Mouse (Mus musculus): ENCODE measurements around the gene Olfr1410. TPM values are rescaled to one million over a fixed set of nuclear protein-coding genes. Genes with fewer than 3 reads are reported as not detected.

Gene Olfr1410
- polyA plus RNA-seq, 1 experiment from 2014 or later = not detected

GRCm38 (mm10) chr1:92632948-92633347, 27.4 kb downstream of the Olfr1410 start:
- DNase-seq (ENCODE audit: low spot score) = no peak
- Histone ChIP-seq H3K36me3 (ENCODE audit: insufficient read depth, low read length) (peaks cover 11% of the 10 kb centered on the region), H3K27me3 (ENCODE audit: insufficient read depth, low read length) (no peaks in the 10 kb centered on the region), H3K9me3 (replicated peaks; ENCODE audit: low read length) (no peaks in the 10 kb centered on the region), H3K27ac (no peak overlapping the region), H3K4me2 (ENCODE audit: low read length) (no peak overlapping the region), H3K4me1 (replicated peaks; ENCODE audit: insufficient read depth, low read length) (no peaks in the 10 kb centered on the region), H3K4me3 (replicated peaks; ENCODE audit: low read depth, low read length) (no peak overlapping the region), H3K9ac (ENCODE audit: low read depth, low read length) (no peak overlapping the region)
- no peak for ATAC-seq (replicated peaks; ENCODE audit: low FRiP score, low read depth)
- 65% methylated on average over 6 of the region's 6 CpGs for WGBS
- TF ChIP-seq CTCF (IDR thresholded peaks at IDR 0.05; ENCODE audit: low read depth) = peak; percentile 35

- 80% methylated on average over 8 of the region's 8 CpGs for WGBS
- Histone ChIP-seq H3K4me1 (replicated peaks; ENCODE audit: insufficient read depth, low read length) (no peaks in the 10 kb centered on the region), H3K9ac (ENCODE audit: low read depth, low read length) (no peak overlapping the region), H3K27ac (no peak overlapping the region), H3K27me3 (ENCODE audit: insufficient read depth, low read length) (no peaks in the 10 kb centered on the region), H3K36me3 (ENCODE audit: insufficient read depth, low read length) (peaks cover 11% of the 10 kb centered on the region), H3K9me3 (replicated peaks; ENCODE audit: low read length) (no peaks in the 10 kb centered on the region), H3K4me3 (replicated peaks; ENCODE audit: low read depth, low read length) (no peak overlapping the region), H3K4me2 (ENCODE audit: low read length) (no peak overlapping the region)
- TF ChIP-seq CTCF (IDR thresholded peaks at IDR 0.05; ENCODE audit: low read depth) = no peak
- ATAC-seq (replicated peaks; ENCODE audit: low FRiP score, low read depth) = no peak
- DNase-seq (ENCODE audit: low spot score) = no peak
Observed at GRCm38 (mm10) chr1:92633726-92634125, 28.1 kb downstream of the Olfr1410 start.

GRCm38 (mm10) chr1:92634569-92634968, 29.0 kb downstream of the Olfr1410 start:
- H3K4me1 ChIP-seq (replicated peaks; ENCODE audit: insufficient read depth, low read length) = no peaks in the 10 kb centered on the region
- H3K36me3 ChIP-seq (ENCODE audit: insufficient read depth, low read length) = peaks cover 11% of the 10 kb centered on the region
- H3K9me3 ChIP-seq (replicated peaks; ENCODE audit: low read length) = no peaks in the 10 kb centered on the region
- H3K4me2 ChIP-seq (ENCODE audit: low read length) = no peak overlapping the region
- WGBS = 61% methylated on average over 1 of the region's 1 CpGs
- no peak for DNase-seq (ENCODE audit: low spot score)
- H3K4me3 ChIP-seq (replicated peaks; ENCODE audit: low read depth, low read length) = no peak overlapping the region
- no peak for ATAC-seq (replicated peaks; ENCODE audit: low FRiP score, low read depth)
- no peak overlapping the region for H3K9ac ChIP-seq (ENCODE audit: low read depth, low read length)
- H3K27ac ChIP-seq = no peak overlapping the region
- H3K27me3 ChIP-seq (ENCODE audit: insufficient read depth, low read length) = no peaks in the 10 kb centered on the region
- no peak for TF ChIP-seq CTCF (IDR thresholded peaks at IDR 0.05; ENCODE audit: low read depth)

GRCm38 (mm10) chr1:92634976-92635599, 29.5 kb downstream of the Olfr1410 start:
- Histone ChIP-seq H3K4me2 (ENCODE audit: low read length) (no peak overlapping the region), H3K4me1 (replicated peaks; ENCODE audit: insufficient read depth, low read length) (no peaks in the 10 kb centered on the region), H3K9me3 (replicated peaks; ENCODE audit: low read length) (no peaks in the 10 kb centered on the region), H3K27ac (no peak overlapping the region), H3K36me3 (ENCODE audit: insufficient read depth, low read length) (peaks cover 11% of the 10 kb centered on the region), H3K4me3 (replicated peaks; ENCODE audit: low read depth, low read length) (no peak overlapping the region), H3K9ac (ENCODE audit: low read depth, low read length) (no peak overlapping the region), H3K27me3 (ENCODE audit: insufficient read depth, low read length) (no peaks in the 10 kb centered on the region)
- no peak for ATAC-seq (replicated peaks; ENCODE audit: low FRiP score, low read depth)
- DNase-seq (ENCODE audit: low spot score) = no peak
- WGBS = 82% methylated on average over 4 of the region's 4 CpGs
- no peak for TF ChIP-seq CTCF (IDR thresholded peaks at IDR 0.05; ENCODE audit: low read depth)

GRCm38 (mm10) chr1:92636015-92636414, 30.4 kb downstream of the Olfr1410 start:
- H3K27me3 ChIP-seq (ENCODE audit: insufficient read depth, low read length) = no peaks in the 10 kb centered on the region
- H3K4me3 ChIP-seq (replicated peaks; ENCODE audit: low read depth, low read length) = no peak overlapping the region
- no peak overlapping the region for H3K9ac ChIP-seq (ENCODE audit: low read depth, low read length)
- no peak overlapping the region for H3K4me2 ChIP-seq (ENCODE audit: low read length)
- H3K9me3 ChIP-seq (replicated peaks; ENCODE audit: low read length) = no peaks in the 10 kb centered on the region
- H3K36me3 ChIP-seq (ENCODE audit: insufficient read depth, low read length) = peaks cover 11% of the 10 kb centered on the region
- H3K4me1 ChIP-seq (replicated peaks; ENCODE audit: insufficient read depth, low read length) = peaks cover 7% of the 10 kb centered on the region; the same call in 1 of the 2 replicates
- DNase-seq (ENCODE audit: low spot score) = no peak
- ATAC-seq (replicated peaks; ENCODE audit: low FRiP score, low read depth) = no peak
- no peak for TF ChIP-seq CTCF (IDR thresholded peaks at IDR 0.05; ENCODE audit: low read depth)
- 84% methylated on average over 8 of the region's 8 CpGs for WGBS
- H3K27ac ChIP-seq = no peak overlapping the region

DNA sequence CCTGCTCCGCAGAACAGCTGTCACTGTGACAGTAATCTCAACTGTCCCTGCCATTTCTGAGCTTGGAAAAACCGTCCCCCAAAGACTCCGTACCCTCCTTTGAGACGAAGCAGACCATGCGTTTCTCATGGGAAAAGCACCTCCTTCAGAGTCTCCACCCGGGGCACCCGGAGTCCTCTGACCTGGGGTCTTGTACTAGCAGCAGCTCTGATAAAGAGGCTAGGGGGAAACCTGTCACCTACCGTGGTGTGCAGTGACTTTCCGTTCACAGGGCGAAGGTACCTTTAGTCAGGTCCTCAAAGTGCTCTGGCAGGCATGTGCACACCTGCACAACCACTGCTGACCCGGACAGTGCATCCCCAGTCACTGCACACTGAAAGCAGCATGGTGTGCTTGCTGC, 31.1 kb downstream of the Olfr1410 start:
- H3K4me3 ChIP-seq (replicated peaks; ENCODE audit: low read depth, low read length) = no peak overlapping the region
- no peaks in the 10 kb centered on the region for H3K9me3 ChIP-seq (replicated peaks; ENCODE audit: low read length)
- TF ChIP-seq CTCF (IDR thresholded peaks at IDR 0.05; ENCODE audit: low read depth) = no peak
- H3K36me3 ChIP-seq (ENCODE audit: insufficient read depth, low read length) = peaks cover 11% of the 10 kb centered on the region
- no peak overlapping the region for H3K4me2 ChIP-seq (ENCODE audit: low read length)
- WGBS = 91% methylated on average over 11 of the region's 11 CpGs
- H3K27me3 ChIP-seq (ENCODE audit: insufficient read depth, low read length) = no peaks in the 10 kb centered on the region
- no peak overlapping the region for H3K9ac ChIP-seq (ENCODE audit: low read depth, low read length)
- H3K27ac ChIP-seq = no peak overlapping the region
- H3K4me1 ChIP-seq (replicated peaks; ENCODE audit: insufficient read depth, low read length) = peaks cover 9% of the 10 kb centered on the region; the same call in 1 of the 2 replicates
- ATAC-seq (replicated peaks; ENCODE audit: low FRiP score, low read depth) (no peak), DNase-seq (ENCODE audit: low spot score) (no peak)
